11 mouse cellular contexts compared by ENCODE assay signal in the genomic region with DNA sequence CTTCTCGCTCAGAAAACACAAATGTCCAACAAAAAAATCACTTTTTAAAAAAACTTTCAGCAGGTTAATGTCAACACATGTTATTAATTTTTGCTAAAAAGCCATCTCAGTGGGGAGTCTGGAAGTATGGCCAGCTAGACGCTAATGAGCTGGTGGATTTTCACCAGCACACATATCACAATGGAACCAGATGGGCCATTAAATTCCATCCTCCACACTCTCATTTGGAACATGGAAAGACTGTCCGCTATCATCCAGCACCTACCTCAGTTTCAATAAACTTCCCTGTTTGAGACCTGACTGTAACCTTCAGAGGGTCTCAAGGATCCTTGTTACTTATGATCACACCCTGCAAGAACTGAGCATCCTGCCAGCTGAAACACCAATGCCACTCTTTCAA.
"Had no signal": no experiment of that assay in that cellular context is flagged by ENCODE, and none has a peak within 500 bp of the region (broad histone marks: within the 10 kb centered on the region; RNA-seq: fewer than 3 reads in every experiment).

No protein-coding gene starts in this region.

- H3K4me3 ChIP-seq: liver, embryonic 13.5 days; lung, embryonic 15.5 days; midbrain, embryonic 13.5 days had no signal

- H3K36me3 ChIP-seq: liver, embryonic 13.5 days; lung, embryonic 15.5 days had no signal

- H3K4me2 ChIP-seq: liver, embryonic 13.5 days; lung, embryonic 15.5 days; midbrain, embryonic 13.5 days had no signal

- H3K27me3 ChIP-seq: liver, embryonic 13.5 days; lung, embryonic 15.5 days; midbrain, embryonic 13.5 days had no signal

- H3K9ac ChIP-seq: liver, embryonic 13.5 days; liver, postnatal 0 days; lung, embryonic 15.5 days; midbrain, embryonic 13.5 days had no signal

- ATAC-seq: liver, postnatal 0 days; midbrain, embryonic 13.5 days had no signal

- H3K9me3 ChIP-seq: liver, embryonic 13.5 days; lung, embryonic 15.5 days had no signal

- DNase-seq: kidney, adult 8-10 months; kidney, postnatal 25 days; layer of hippocampus, postnatal 36 days; liver; liver, embryonic 13.5 days; liver, postnatal 0 days; right cerebral cortex, postnatal 14 days; thymus, postnatal 4 days had no signal

- H3K4me1 ChIP-seq: liver, embryonic 13.5 days; lung, embryonic 15.5 days; midbrain, embryonic 13.5 days had no signal

- H3K27ac ChIP-seq: liver, embryonic 13.5 days; lung, embryonic 15.5 days; midbrain, embryonic 13.5 days; stomach, postnatal 0 days had no signal
